ENCODE assay signal across 8 mouse cellular contexts in the genomic region with DNA sequence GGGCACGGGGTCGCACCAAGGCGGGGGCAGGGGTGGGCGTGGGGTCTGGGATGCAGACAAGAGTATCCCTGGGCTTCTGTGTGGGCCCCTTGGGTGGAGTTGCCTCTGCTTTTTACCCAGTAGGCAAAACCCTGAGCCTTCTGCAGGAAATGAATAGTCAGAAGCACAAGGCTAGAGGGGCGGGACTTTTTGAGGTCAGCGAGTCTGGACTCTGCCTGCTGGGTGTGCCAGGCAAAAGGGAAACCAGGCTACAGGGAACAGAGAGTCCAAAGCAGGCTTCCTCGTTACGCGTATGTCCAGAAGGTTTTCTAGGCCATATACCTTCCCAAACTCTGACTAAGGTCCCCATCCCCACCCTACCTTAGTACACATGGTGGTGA. TPM values are rescaled to one million over a fixed set of nuclear protein-coding genes. Genes with fewer than 3 reads are reported as not detected.
DNase-seq lines count a peak whose midpoint lies in the region; ATAC-seq and TF ChIP-seq lines count a peak whose summit lies in the region.

No protein-coding gene starts in this region.

- TF ChIP-seq EP300 in liver, postnatal 0 days (IDR thresholded peaks at IDR 0.05; ENCODE audit: low read depth): peak; percentile 58

- H3K27ac ChIP-seq in heart, embryonic 10.5 days: peak overlapping the region; percentile 81
- H3K27ac ChIP-seq in liver, postnatal 0 days (ENCODE audit: low read depth): peak overlapping the region; percentile 97
- peak overlapping the region; percentile 99 for H3K27ac ChIP-seq in neural tube, embryonic 14.5 days (ENCODE audit: low read depth, low read length)

- no peaks in the 10 kb centered on the region for H3K9me3 ChIP-seq in heart, embryonic 10.5 days
- no peaks in the 10 kb centered on the region for H3K9me3 ChIP-seq in liver, postnatal 0 days (ENCODE audit: low read length)
- H3K9me3 ChIP-seq in neural tube, embryonic 14.5 days (ENCODE audit: control insufficient read depth, low read length): no peaks in the 10 kb centered on the region

- ATAC-seq in liver, postnatal 0 days: peak; percentile 59
- ATAC-seq in neural tube, embryonic 14.5 days (ENCODE audit: low read depth): no peak; the same call in 1 of the 2 replicates
- ATAC-seq in activated CD4-positive, CD25-positive, alpha-beta regulatory T cell, adult 4 months: no peak

- H3K4me2 ChIP-seq in liver, postnatal 0 days (ENCODE audit: low read depth, low read length): peak overlapping the region; percentile 70
- H3K4me2 ChIP-seq in neural tube, embryonic 14.5 days (ENCODE audit: low read depth, low read length): peak overlapping the region; percentile 38

- H3K27me3 ChIP-seq in heart, embryonic 10.5 days (ENCODE audit: insufficient read depth, poor library complexity, severe bottlenecking): peaks cover 6% of the 10 kb centered on the region; the same call in 1 of the 2 replicates
- no peaks in the 10 kb centered on the region for H3K27me3 ChIP-seq in liver, postnatal 0 days (ENCODE audit: insufficient read depth, low read length)
- H3K27me3 ChIP-seq in neural tube, embryonic 14.5 days (ENCODE audit: control insufficient read depth, insufficient read depth, low read length): no peaks in the 10 kb centered on the region

- H3K4me1 ChIP-seq in heart, embryonic 10.5 days: peaks cover 38% of the 10 kb centered on the region
- peaks cover 19% of the 10 kb centered on the region for H3K4me1 ChIP-seq in liver, postnatal 0 days (ENCODE audit: insufficient read depth)
- H3K4me1 ChIP-seq in neural tube, embryonic 14.5 days (ENCODE audit: control insufficient read depth, insufficient read depth, low read length): peaks cover 25% of the 10 kb centered on the region

- peak; percentile 21 to 47 for DNase-seq in right cerebral cortex, adult 2 months (ENCODE audit: low spot score in 2 of 2)
- DNase-seq in right cerebral cortex, postnatal 25 days: no peak
- DNase-seq in cerebellum, postnatal 25 days: peak; percentile 56 to 66
- no peak for DNase-seq in heart, embryonic 10.5 days (ENCODE audit: low spot score)
- peak; percentile 88 to 89 for DNase-seq in kidney, adult 8-10 months
- DNase-seq in liver, postnatal 0 days: peak; percentile 73

- TF ChIP-seq CTCF in liver, postnatal 0 days (IDR thresholded peaks at IDR 0.05; ENCODE audit: low read depth): no peak

- no peaks in the 10 kb centered on the region for H3K36me3 ChIP-seq in heart, embryonic 10.5 days
- H3K36me3 ChIP-seq in liver, postnatal 0 days (replicated peaks; ENCODE audit: insufficient read depth, low read length): no peaks in the 10 kb centered on the region
- no peaks in the 10 kb centered on the region for H3K36me3 ChIP-seq in neural tube, embryonic 14.5 days (ENCODE audit: control insufficient read depth, insufficient read depth, low read length)

- 41% methylated on average over 8 of the region's 9 CpGs for WGBS in heart, embryonic 10.5 days
- 12% methylated on average over 6 of the region's 9 CpGs for WGBS in liver, postnatal 0 days (ENCODE audit: insufficient replicate concordance)
- WGBS in neural tube, embryonic 14.5 days: 20% methylated on average over 9 of the region's 9 CpGs

- H3K9ac ChIP-seq in liver, postnatal 0 days (replicated peaks): peak overlapping the region; percentile 61
- H3K9ac ChIP-seq in neural tube, embryonic 14.5 days (replicated peaks; ENCODE audit: low read depth, low read length): peak overlapping the region; percentile 53

- peak overlapping the region; percentile 49 for H3K4me3 ChIP-seq in heart, embryonic 10.5 days
- H3K4me3 ChIP-seq in liver, postnatal 0 days (ENCODE audit: low read depth, low read length): peak overlapping the region; percentile 31
- no peak overlapping the region for H3K4me3 ChIP-seq in neural tube, embryonic 14.5 days (ENCODE audit: low read depth, low read length)

RNA-seq across cellular contexts. Expression of a gene that starts 50.0 kb away (rescaled TPM):
- 18.5 and 21.7 TPM in 2 replicates for polyA plus RNA-seq in heart, embryonic 10.5 days (2016; fragmentation: Nextera tagmentation; extraction: Ambion mirVana)
- 47.8 and 53.1 TPM in 2 replicates for polyA plus RNA-seq in liver, postnatal 0 days (2015; fragmentation: Nextera tagmentation; extraction: Ambion mirVana)
- polyA plus RNA-seq in neural tube, embryonic 14.5 days (2014; fragmentation: Nextera tagmentation; extraction: Ambion mirVana): 27.9 and 31.1 TPM in 2 replicates
- polyA plus RNA-seq in activated CD4-positive, CD25-positive, alpha-beta regulatory T cell, adult 4 months (2017; shearing (Covaris generic)): 1 to 10 TPM; 5.3 to 5.8 TPM

Comparison
In these comparisons a context has a peak if more than half of its experiments do, and no peak if none do; other contexts are left out.
1. DNase-seq: peak in right cerebral cortex, adult 2 months (2 of 2), cerebellum, postnatal 25 days (2 of 2), kidney, adult 8-10 months (2 of 2) and liver, postnatal 0 days (single experiment); none in right cerebral cortex, postnatal 25 days (single experiment) and heart, embryonic 10.5 days (single experiment).
2. Peak in every context shown above with its lines, with median percentiles within 50 percentile points of each other: H3K27ac ChIP-seq.